ENCODE assay signal across 9 mouse cellular contexts in genomic region chr4:102572591-102572990, GRCm38 (mm10).
A peak's percentile ranks its signal among the peaks of the same experiment; 100 is the strongest.
DNase-seq lines count a peak whose midpoint lies in the region; ATAC-seq and TF ChIP-seq lines count a peak whose summit lies in the region.
"Had no signal": no experiment of that assay in that cellular context is flagged by ENCODE, and none has a peak within 500 bp of the region (broad histone marks: within the 10 kb centered on the region; RNA-seq: fewer than 3 reads in every experiment).

No protein-coding gene starts in this region.

- ATAC-seq in heart, embryonic 13.5 days (ENCODE audit: extremely low read depth, insufficient number of reproducible peaks, low FRiP score, low TSS enrichment): no peak
- ATAC-seq in intestine, embryonic 14.5 days (replicated peaks; ENCODE audit: low FRiP score, low TSS enrichment, low read depth): no peak
- ATAC-seq in stomach, embryonic 14.5 days (ENCODE audit: insufficient number of reproducible peaks, insufficient read depth, low FRiP score, low read depth): no peak

- peak overlapping the region; percentile 77 for H3K4me2 ChIP-seq in heart, embryonic 13.5 days
- peak overlapping the region; percentile 75 for H3K4me2 ChIP-seq in intestine, embryonic 14.5 days (ENCODE audit: low read length)
- peak overlapping the region; percentile 28; the same call in 1 of the 2 replicates for H3K4me2 ChIP-seq in stomach, embryonic 14.5 days (replicated peaks; ENCODE audit: low read depth, low read length)

- no peak for DNase-seq in heart, postnatal 4 days
- DNase-seq in testis, postnatal 14 days (ENCODE audit: low spot score): no peak
- no peak for DNase-seq in intestine, embryonic 14.5 days (ENCODE audit: low spot score)
- no peak for DNase-seq in natural killer cell, adult 2 months (ENCODE audit: low spot score in 2 of 2)
- DNase-seq in ovary, postnatal 36 days (ENCODE audit: low spot score): no peak
- DNase-seq: cerebellum, adult 11 months had no signal

- peaks cover 69% of the 10 kb centered on the region for H3K4me1 ChIP-seq in heart, embryonic 13.5 days
- no peaks in the 10 kb centered on the region for H3K4me1 ChIP-seq in testis, adult 2 months (ENCODE audit: control insufficient read depth, insufficient read depth, low read length)
- H3K4me1 ChIP-seq in intestine, embryonic 14.5 days (replicated peaks; ENCODE audit: control insufficient read depth, insufficient read depth, low read length): peaks cover 32% of the 10 kb centered on the region
- peaks cover 27% of the 10 kb centered on the region for H3K4me1 ChIP-seq in stomach, embryonic 14.5 days (ENCODE audit: control insufficient read depth, insufficient read depth, low read length)

- H3K9me3 ChIP-seq in heart, embryonic 13.5 days: no peaks in the 10 kb centered on the region
- no peaks in the 10 kb centered on the region for H3K9me3 ChIP-seq in intestine, embryonic 14.5 days (ENCODE audit: control insufficient read depth, low read length)
- no peaks in the 10 kb centered on the region for H3K9me3 ChIP-seq in stomach, embryonic 14.5 days (ENCODE audit: control insufficient read depth, low read depth, low read length)

- H3K9ac ChIP-seq in heart, embryonic 13.5 days: peak overlapping the region; percentile 78
- H3K9ac ChIP-seq in intestine, embryonic 14.5 days (ENCODE audit: low read length): no peak overlapping the region
- no peak overlapping the region for H3K9ac ChIP-seq in stomach, embryonic 14.5 days (replicated peaks; ENCODE audit: low read depth, low read length)

- 71% methylated on average over 3 of the region's 3 CpGs for WGBS in heart, embryonic 13.5 days
- WGBS in intestine, embryonic 14.5 days: 64% methylated on average over 3 of the region's 3 CpGs
- 71% methylated on average over 3 of the region's 3 CpGs for WGBS in stomach, embryonic 14.5 days

- no peak for TF ChIP-seq POLR2A in testis, adult 2 months (IDR thresholded peaks at IDR 0.05; ENCODE audit: control insufficient read depth, low read depth, low read length)

- no peaks in the 10 kb centered on the region for H3K27me3 ChIP-seq in heart, embryonic 13.5 days (replicated peaks)
- H3K27me3 ChIP-seq in testis, adult 2 months (ENCODE audit: control insufficient read depth, insufficient read depth, low read length): no peaks in the 10 kb centered on the region
- no peaks in the 10 kb centered on the region for H3K27me3 ChIP-seq in intestine, embryonic 14.5 days (replicated peaks; ENCODE audit: control insufficient read depth, insufficient read depth, low read length)
- no peaks in the 10 kb centered on the region for H3K27me3 ChIP-seq in stomach, embryonic 14.5 days (ENCODE audit: control insufficient read depth, insufficient read depth, low read length)

- no peak for TF ChIP-seq CTCF in testis, adult 2 months (IDR thresholded peaks at IDR 0.05; ENCODE audit: control insufficient read depth, insufficient read depth, insufficient replicate concordance, low read depth, low read length)

- peaks cover 5% of the 10 kb centered on the region; the same call in 1 of the 2 replicates for H3K36me3 ChIP-seq in heart, embryonic 13.5 days
- no peaks in the 10 kb centered on the region for H3K36me3 ChIP-seq in testis, adult 2 months (ENCODE audit: control insufficient read depth, insufficient read depth, low read length)
- no peaks in the 10 kb centered on the region for H3K36me3 ChIP-seq in intestine, embryonic 14.5 days (ENCODE audit: control insufficient read depth, insufficient read depth, low read length)
- H3K36me3 ChIP-seq in stomach, embryonic 14.5 days (ENCODE audit: control insufficient read depth, insufficient read depth, low read length): no peaks in the 10 kb centered on the region

- peak overlapping the region; percentile 70 for H3K4me3 ChIP-seq in heart, embryonic 13.5 days
- H3K4me3 ChIP-seq in testis, adult 2 months (ENCODE audit: control insufficient read depth, low read depth, low read length): no peak overlapping the region
- H3K4me3 ChIP-seq in intestine, embryonic 14.5 days (ENCODE audit: low read depth, low read length): peak overlapping the region; percentile 59; the same call in 1 of the 2 replicates
- H3K4me3 ChIP-seq in stomach, embryonic 14.5 days (ENCODE audit: low read depth, low read length): peak overlapping the region; percentile 15; the same call in 1 of the 2 replicates

- peak overlapping the region; percentile 66 for H3K27ac ChIP-seq in heart, embryonic 13.5 days (replicated peaks)
- peak overlapping the region; percentile 7; the same call in 1 of the 2 replicates for H3K27ac ChIP-seq in testis, adult 2 months (ENCODE audit: control insufficient read depth, insufficient read depth, low read depth, low read length)
- H3K27ac ChIP-seq in intestine, embryonic 14.5 days (ENCODE audit: low read depth): no peak overlapping the region; the same call in 1 of the 2 replicates
- no peak overlapping the region for H3K27ac ChIP-seq in stomach, embryonic 14.5 days (ENCODE audit: low read length)

Comparison
In these comparisons a context has a peak if more than half of its experiments do, and no peak if none do; other contexts are left out.
1. H3K27ac ChIP-seq: peak in heart, embryonic 13.5 days (single experiment) and testis, adult 2 months (single experiment); none in intestine, embryonic 14.5 days (single experiment) and stomach, embryonic 14.5 days (single experiment).
2. Peak in every context shown above with its lines, with median percentiles within 50 percentile points of each other: H3K4me2 ChIP-seq.